9 mouse cellular contexts compared by ENCODE assay signal in the genomic region with DNA sequence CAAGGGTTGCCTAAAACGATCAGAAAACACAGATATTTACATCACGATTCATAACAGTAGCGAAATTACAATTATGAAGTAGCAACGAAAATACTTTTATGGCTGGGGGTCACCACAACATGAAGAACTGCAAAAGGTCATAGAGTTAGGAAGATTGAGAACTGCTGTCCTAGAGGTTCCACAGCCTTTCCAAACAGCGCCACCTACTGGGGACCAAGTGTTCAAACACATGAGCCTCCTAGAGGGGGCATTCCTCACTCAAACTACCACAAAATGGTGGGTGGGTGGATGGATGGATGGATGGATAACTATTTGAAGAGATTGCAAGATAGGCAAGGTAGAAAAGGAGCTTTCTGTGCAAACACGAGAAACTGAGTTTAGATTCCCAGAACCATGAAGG.
DNase-seq lines count a peak whose midpoint lies in the region; ATAC-seq and TF ChIP-seq lines count a peak whose summit lies in the region.
"Had no signal": no experiment of that assay in that cellular context is flagged by ENCODE, and none has a peak within 500 bp of the region (broad histone marks: within the 10 kb centered on the region; RNA-seq: fewer than 3 reads in every experiment).

No protein-coding gene starts in this region.

- DNase-seq in cerebellum, adult 2 months, result no peak
- DNase-seq in cerebellum, adult 8-10 months, result no peak
- no peak for DNase-seq in left cerebral cortex, adult 2 months (ENCODE audit: extremely low spot score in 1 of 2, low spot score in 2 of 2)
- no peak for DNase-seq in left cerebral cortex, adult 11 months (ENCODE audit: low spot score)
- DNase-seq in R1 (ENCODE audit: low read depth, low spot score), result peak; percentile 70
- DNase-seq in lung, postnatal 10 days, result peak; percentile 20
- no peak for DNase-seq in cerebellum, adult 9-10 months

- no peaks in the 10 kb centered on the region for H3K9me3 ChIP-seq in forebrain, embryonic 13.5 days (replicated peaks)
- H3K9me3 ChIP-seq: lung, embryonic 15.5 days had no signal

- no peak overlapping the region for H3K9ac ChIP-seq in forebrain, embryonic 13.5 days
- H3K9ac ChIP-seq: lung, embryonic 15.5 days had no signal

- H3K27me3 ChIP-seq in cerebellum, adult 2 months (ENCODE audit: control insufficient read depth, insufficient read depth, low read length), result no peaks in the 10 kb centered on the region
- H3K27me3 ChIP-seq in forebrain, embryonic 13.5 days, result no peaks in the 10 kb centered on the region
- H3K27me3 ChIP-seq: lung, embryonic 15.5 days had no signal

- WGBS in cerebellum, adult 2 months, result 89% methylated on average over 6 of the region's 6 CpGs
- 91% methylated on average over 6 of the region's 6 CpGs for WGBS in forebrain, embryonic 13.5 days

- no peak overlapping the region for H3K27ac ChIP-seq in cerebellum, adult 2 months (ENCODE audit: insufficient read depth, low read length)
- H3K27ac ChIP-seq in left cerebral cortex, adult 2 months, result no peak overlapping the region
- no peak overlapping the region for H3K27ac ChIP-seq in forebrain, embryonic 13.5 days
- H3K27ac ChIP-seq: lung, embryonic 15.5 days had no signal

- no peak overlapping the region for H3K4me2 ChIP-seq in forebrain, embryonic 13.5 days
- H3K4me2 ChIP-seq: lung, embryonic 15.5 days had no signal

- H3K36me3 ChIP-seq in forebrain, embryonic 13.5 days (ENCODE audit: poor library complexity, severe bottlenecking), result no peaks in the 10 kb centered on the region
- H3K36me3 ChIP-seq: lung, embryonic 15.5 days had no signal

- H3K4me3 ChIP-seq in cerebellum, adult 2 months (replicated peaks; ENCODE audit: insufficient read depth, low read depth, low read length), result no peak overlapping the region
- no peak overlapping the region for H3K4me3 ChIP-seq in left cerebral cortex, adult 2 months
- H3K4me3 ChIP-seq in forebrain, embryonic 13.5 days, result no peak overlapping the region
- H3K4me3 ChIP-seq: lung, embryonic 15.5 days had no signal

- TF ChIP-seq CTCF in cerebellum, adult 2 months (IDR thresholded peaks at IDR 0.05; ENCODE audit: borderline replicate concordance, insufficient read depth, low read depth, low read length), result peak; percentile 48; the same call in 1 of the 2 replicates
- TF ChIP-seq CTCF in left cerebral cortex, adult 2 months (IDR thresholded peaks at IDR 0.05), result peak; percentile 55

- peaks cover 8% of the 10 kb centered on the region for H3K4me1 ChIP-seq in cerebellum, adult 2 months (ENCODE audit: control insufficient read depth, insufficient read depth, low read length)
- H3K4me1 ChIP-seq in forebrain, embryonic 13.5 days, result no peaks in the 10 kb centered on the region

- intact Hi-C loops in left cerebral cortex, adult 2 months (cut with DNase I), result no loop called here

- no peak for ATAC-seq in forebrain, embryonic 13.5 days

- no peak for TF ChIP-seq POLR2A in cerebellum, adult 2 months (IDR thresholded peaks at IDR 0.05; ENCODE audit: borderline replicate concordance, insufficient read depth, low read length)

Comparison
In these comparisons a context has a peak if more than half of its experiments do, and no peak if none do; other contexts are left out.
1. DNase-seq: peak in R1 (single experiment) and lung, postnatal 10 days (single experiment); none in cerebellum, adult 2 months (0 of 2), cerebellum, adult 8-10 months (single experiment), left cerebral cortex, adult 2 months (0 of 2), left cerebral cortex, adult 11 months (single experiment) and cerebellum, adult 9-10 months (single experiment).